Mouse (Mus musculus): ENCODE measurements at regions not wholly inside any gene's neighbourhood (a gene's known extent, or its start where the extent isn't known, plus 50 kb on each side); places are given as distances from the start of the nearest gene placed in this dataset.

- DNase-seq, result no peak
Observed at GRCm38 (mm10) chr12:112235841-112236240, 89.8 kb downstream of the Kif26a start.

GRCm38 (mm10) chr12:112237061-112237490 lies 91.1 kb downstream of the Kif26a start:
- DNase-seq, result peak; percentile 28

- DNase-seq, result no peak
Observed at GRCm38 (mm10) chr12:112238834-112239233, 92.8 kb downstream of the Kif26a start.

- no peak for DNase-seq
Observed at GRCm38 (mm10) chr12:112241740-112242171, 95.7 kb downstream of the Kif26a start.

GRCm38 (mm10) chr12:112243231-112243630 lies 97.2 kb downstream of the Kif26a start:
- no peak for DNase-seq

GRCm38 (mm10) chr12:112250894-112251293 lies 104.9 kb downstream of the Kif26a start:
- no peak for DNase-seq

GRCm38 (mm10) chr12:112253461-112253860 lies 107.5 kb downstream of the Kif26a start:
- no peak for DNase-seq

- DNase-seq, result no peak
Observed at GRCm38 (mm10) chr12:112255223-112255622, 109.2 kb downstream of the Kif26a start.

- no peak for DNase-seq
Observed at GRCm38 (mm10) chr12:112257691-112258090, 111.7 kb downstream of the Kif26a start.

- DNase-seq, result no peak
Observed at GRCm38 (mm10) chr12:112263283-112264056, 117.5 kb downstream of the Kif26a start.

- no peak for DNase-seq
Observed at GRCm38 (mm10) chr12:112264201-112264600, 118.2 kb downstream of the Kif26a start.

GRCm38 (mm10) chr12:112265289-112265969 lies 119.4 kb downstream of the Kif26a start:
- DNase-seq, result no peak

- no peak for DNase-seq
Observed at GRCm38 (mm10) chr12:112274026-112274425, 128.0 kb downstream of the Kif26a start.

GRCm38 (mm10) chr12:112274756-112275155 lies 128.7 kb downstream of the Kif26a start:
- no peak for DNase-seq

- DNase-seq, result peak; percentile 52
Observed at GRCm38 (mm10) chr12:112276651-112277050, 130.6 kb downstream of the Kif26a start.

- no peak for DNase-seq
Observed at GRCm38 (mm10) chr12:112277511-112277910, 131.5 kb downstream of the Kif26a start.

- DNase-seq, result no peak
Observed at GRCm38 (mm10) chr12:112285096-112285495, 139.1 kb downstream of the Kif26a start.

- no peak for DNase-seq
Observed at GRCm38 (mm10) chr12:112288786-112289185, 142.8 kb downstream of the Kif26a start.

- no peak for DNase-seq
Observed at GRCm38 (mm10) chr12:112290299-112290698, 144.3 kb downstream of the Kif26a start.

- DNase-seq, result no peak
Observed at GRCm38 (mm10) chr12:112291748-112292561, 145.9 kb downstream of the Kif26a start.

GRCm38 (mm10) chr12:112293105-112293504 lies 147.1 kb downstream of the Kif26a start:
- no peak for DNase-seq

GRCm38 (mm10) chr12:112295337-112295941 lies 149.4 kb downstream of the Kif26a start:
- DNase-seq, result no peak

GRCm38 (mm10) chr12:112298521-112298920 lies 152.5 kb downstream of the Kif26a start:
- DNase-seq, result no peak
